Mouse (Mus musculus): Measurements from ENCODE around the gene Ly86.

DNA sequence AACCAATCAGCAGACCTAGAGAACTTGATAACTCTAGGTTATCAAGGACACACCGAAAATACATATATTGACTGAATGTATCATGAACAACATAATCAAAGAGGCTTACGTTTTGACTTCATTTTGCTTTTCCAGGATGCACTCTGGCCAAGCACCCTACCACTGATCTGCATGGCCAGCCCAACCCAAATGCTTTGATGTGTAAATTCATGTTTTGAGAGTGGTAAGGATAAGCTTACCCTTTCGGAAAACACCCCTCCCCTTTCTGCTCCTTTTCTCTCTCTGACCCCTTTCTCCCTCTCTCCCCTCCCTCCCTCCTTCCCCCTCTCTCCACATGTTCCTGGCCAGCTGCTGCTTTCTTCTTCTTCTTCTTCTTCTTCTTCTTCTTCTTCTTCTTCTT, 88.1 kb downstream of the Ly86 start:
- no peak for TF ChIP-seq CTCF (IDR thresholded peaks at IDR 0.05; ENCODE audit: extremely low read depth, insufficient read depth, low read length)
- TF ChIP-seq POLR2A (IDR thresholded peaks at IDR 0.05; ENCODE audit: extremely low read depth, insufficient read depth, low read length), result no peak
